Mouse (Mus musculus): ENCODE measurements around the gene Mapk3. TPM values are rescaled to one million over a fixed set of nuclear protein-coding genes. Genes with fewer than 3 reads are reported as not detected.

Gene Mapk3
- polyA plus RNA-seq, 1 experiment, result 132 TPM

GRCm38 (mm10) chr7:126779983-126780970, 20.9 kb downstream of the Mapk3 start:
- Histone ChIP-seq H3K27ac (ENCODE audit: insufficient read depth, low read length) (no peak overlapping the region), H3K4me3 (ENCODE audit: insufficient read depth, low read length) (peak overlapping the region; percentile 12; the same call in 1 of the 2 replicates), H3K4me1 (ENCODE audit: control insufficient read depth, insufficient read depth, low read length) (peaks cover 6% of the 10 kb centered on the region; the same call in 1 of the 2 replicates)
- TF ChIP-seq POLR2A (IDR thresholded peaks at IDR 0.05; ENCODE audit: low read depth, low read length), result no peak; the same call in 1 of the 2 replicates
- TF ChIP-seq CTCF (IDR thresholded peaks at IDR 0.05; ENCODE audit: borderline replicate concordance, insufficient read depth, low read length), result peak; percentile 67

DNA sequence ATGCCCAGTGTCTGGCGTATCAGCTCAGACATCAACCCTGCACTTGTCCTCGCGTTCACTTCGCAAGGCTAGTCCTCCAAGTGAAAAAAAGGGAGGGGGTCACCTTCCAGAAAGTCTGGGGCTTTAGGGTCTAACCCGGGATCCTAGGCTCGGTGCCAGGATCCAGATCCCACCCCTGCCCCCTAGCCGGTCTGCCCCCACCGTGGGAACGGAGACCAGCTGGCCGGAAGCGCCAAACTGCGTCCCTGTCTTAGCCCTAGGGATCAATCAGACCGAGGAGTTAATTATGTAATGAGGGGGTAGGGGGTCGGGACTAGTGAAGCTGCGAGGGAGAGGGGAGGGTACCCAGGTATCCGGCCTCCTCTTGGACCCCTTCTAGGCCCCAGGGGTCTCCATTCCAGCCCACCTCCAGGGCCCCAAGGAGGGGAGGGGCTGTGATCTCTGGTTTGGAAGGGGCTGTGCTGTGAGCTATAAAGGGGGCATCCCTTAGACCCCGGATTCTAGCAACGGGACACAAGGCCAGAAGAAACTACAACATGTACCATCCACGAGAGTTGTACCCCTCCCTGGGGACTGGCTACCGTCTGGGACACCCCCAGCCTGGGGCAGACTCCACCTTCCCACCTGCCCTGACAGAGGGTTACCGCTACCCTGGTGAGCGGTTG, 21.7 kb downstream of the Mapk3 start, which contains the start of gene Tbx6:
Gene Tbx6, plus strand, starts transcription at position 513 of the 665 bp plus-strand sequence.
- H3K4me1 ChIP-seq (ENCODE audit: control insufficient read depth, insufficient read depth, low read length), result peaks cover 2% of the 10 kb centered on the region; the same call in 1 of the 2 replicates
- peak within 1 kb of the TSS; percentile 12; the same call in 1 of the 2 replicates for H3K4me3 ChIP-seq (ENCODE audit: insufficient read depth, low read length)
- H3K27ac ChIP-seq (ENCODE audit: insufficient read depth, low read length), result no peak within 1 kb of the TSS
- TF ChIP-seq POLR2A (IDR thresholded peaks at IDR 0.05; ENCODE audit: low read depth, low read length) (no peak), CTCF (IDR thresholded peaks at IDR 0.05; ENCODE audit: borderline replicate concordance, insufficient read depth, low read length) (no peak)

DNA sequence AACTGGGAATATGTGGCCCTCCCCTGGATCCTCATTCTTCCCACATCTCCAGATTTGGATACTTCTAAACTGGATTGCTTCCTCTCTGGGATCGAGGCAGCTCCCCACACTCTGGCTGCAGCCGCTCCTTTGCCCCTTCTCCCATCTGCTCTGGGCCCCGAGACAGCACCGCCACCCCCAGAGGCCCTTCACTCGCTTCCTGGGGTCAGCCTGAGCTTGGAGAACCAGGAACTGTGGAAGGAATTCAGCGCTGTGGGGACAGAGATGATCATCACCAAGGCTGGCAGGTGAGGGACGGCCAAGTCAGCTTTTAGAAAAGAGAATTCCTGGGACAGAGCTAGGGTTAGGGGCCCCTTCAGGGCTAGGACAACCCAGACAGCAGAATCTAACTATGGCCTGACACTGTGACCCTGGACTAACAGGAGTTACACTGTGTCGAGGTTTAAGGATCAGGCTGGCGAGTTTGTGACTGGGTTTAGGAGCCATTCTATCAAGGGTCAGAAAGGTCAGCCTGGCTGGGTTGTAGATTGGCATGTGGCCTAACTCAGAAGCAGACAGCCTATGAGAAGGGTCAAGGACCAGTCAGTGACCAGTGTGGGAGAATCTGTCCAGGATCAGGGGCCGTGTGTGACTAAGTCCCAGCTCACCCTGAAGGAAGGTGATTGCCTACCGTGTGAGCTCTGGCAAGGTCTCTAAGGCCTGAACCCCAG, 22.4 kb downstream of the Mapk3 start:
- Histone ChIP-seq H3K27ac (ENCODE audit: insufficient read depth, low read length) (no peak overlapping the region), H3K4me3 (ENCODE audit: insufficient read depth, low read length) (no peak overlapping the region)

GRCm38 (mm10) chr7:126782693-126783092, 23.3 kb downstream of the Mapk3 start:
- H3K4me1 ChIP-seq (ENCODE audit: control insufficient read depth, insufficient read depth, low read length), result no peaks in the 10 kb centered on the region
- no peak overlapping the region for H3K27ac ChIP-seq (ENCODE audit: insufficient read depth, low read length)
- TF ChIP-seq CTCF (IDR thresholded peaks at IDR 0.05; ENCODE audit: borderline replicate concordance, insufficient read depth, low read length), result no peak
- TF ChIP-seq POLR2A (IDR thresholded peaks at IDR 0.05; ENCODE audit: low read depth, low read length), result no peak
- no peak overlapping the region for H3K4me3 ChIP-seq (ENCODE audit: insufficient read depth, low read length)

More for the DNA sequence above, 22.4 kb downstream of the Mapk3 start:
- TF ChIP-seq POLR2A (IDR thresholded peaks at IDR 0.05; ENCODE audit: low read depth, low read length) (no peak), CTCF (IDR thresholded peaks at IDR 0.05; ENCODE audit: borderline replicate concordance, insufficient read depth, low read length) (no peak)
- no peaks in the 10 kb centered on the region for H3K4me1 ChIP-seq (ENCODE audit: control insufficient read depth, insufficient read depth, low read length)

DNA sequence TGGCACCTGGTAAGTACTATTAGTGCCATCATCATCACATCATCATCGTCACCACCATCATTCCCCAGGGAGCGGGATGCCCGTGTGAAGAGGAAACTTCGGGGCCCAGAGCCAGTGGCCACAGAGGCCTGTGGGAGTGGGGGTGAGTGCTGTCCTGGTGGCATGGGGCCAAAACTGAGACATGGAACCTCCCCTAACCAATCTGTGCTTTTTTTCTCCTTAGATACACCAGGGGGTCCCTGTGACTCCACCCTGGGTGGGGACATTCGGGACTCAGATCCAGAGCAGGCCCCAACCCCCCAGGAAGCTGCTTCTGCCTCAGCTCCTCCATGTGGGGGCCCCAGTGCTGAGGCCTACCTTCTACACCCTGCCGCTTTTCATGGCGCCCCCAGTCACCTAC, 25.1 kb downstream of the Mapk3 start:
- Histone ChIP-seq H3K4me3 (ENCODE audit: insufficient read depth, low read length) (no peak overlapping the region), H3K4me1 (ENCODE audit: control insufficient read depth, insufficient read depth, low read length) (no peaks in the 10 kb centered on the region), H3K27ac (ENCODE audit: insufficient read depth, low read length) (no peak overlapping the region)
- TF ChIP-seq CTCF (IDR thresholded peaks at IDR 0.05; ENCODE audit: borderline replicate concordance, insufficient read depth, low read length) (no peak), POLR2A (IDR thresholded peaks at IDR 0.05; ENCODE audit: low read depth, low read length) (no peak)

- TF ChIP-seq CTCF (IDR thresholded peaks at IDR 0.05; ENCODE audit: borderline replicate concordance, insufficient read depth, low read length), result no peak
- no peak for TF ChIP-seq POLR2A (IDR thresholded peaks at IDR 0.05; ENCODE audit: low read depth, low read length)
- Histone ChIP-seq H3K27ac (ENCODE audit: insufficient read depth, low read length) (no peak overlapping the region), H3K4me3 (ENCODE audit: insufficient read depth, low read length) (no peak overlapping the region), H3K4me1 (ENCODE audit: control insufficient read depth, insufficient read depth, low read length) (no peaks in the 10 kb centered on the region)
Observed at GRCm38 (mm10) chr7:126785056-126785455, 25.7 kb downstream of the Mapk3 start.

- Histone ChIP-seq H3K4me3 (ENCODE audit: insufficient read depth, low read length) (no peak overlapping the region), H3K27ac (ENCODE audit: insufficient read depth, low read length) (no peak overlapping the region), H3K4me1 (ENCODE audit: control insufficient read depth, insufficient read depth, low read length) (no peaks in the 10 kb centered on the region)
- TF ChIP-seq POLR2A (IDR thresholded peaks at IDR 0.05; ENCODE audit: low read depth, low read length) (no peak), CTCF (IDR thresholded peaks at IDR 0.05; ENCODE audit: borderline replicate concordance, insufficient read depth, low read length) (no peak)
Observed at GRCm38 (mm10) chr7:126786142-126786541, 26.7 kb downstream of the Mapk3 start.

DNA sequence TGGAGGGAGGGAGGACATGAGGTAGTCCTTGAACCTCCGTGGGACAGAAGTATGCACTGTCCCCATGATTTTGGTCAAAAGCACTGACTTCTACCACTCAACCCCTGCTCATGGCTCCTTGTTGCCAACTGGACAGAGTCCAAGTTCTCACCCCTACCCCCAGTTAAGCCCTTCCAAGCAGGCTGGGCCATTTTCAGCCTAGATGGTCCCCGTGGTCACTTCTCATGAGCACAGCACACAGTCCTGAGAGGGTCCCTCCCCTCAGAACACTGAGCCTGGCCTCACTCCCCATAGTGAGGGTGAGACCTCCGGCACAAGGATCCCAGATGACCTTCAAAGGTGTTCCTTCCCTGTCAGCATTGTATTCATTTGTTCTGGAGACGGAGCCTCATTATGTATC, 29.7 kb downstream of the Mapk3 start:
- Histone ChIP-seq H3K27ac (ENCODE audit: insufficient read depth, low read length) (no peak overlapping the region), H3K4me3 (ENCODE audit: insufficient read depth, low read length) (no peak overlapping the region)
- no peak for TF ChIP-seq POLR2A (IDR thresholded peaks at IDR 0.05; ENCODE audit: low read depth, low read length)
- no peak for TF ChIP-seq CTCF (IDR thresholded peaks at IDR 0.05; ENCODE audit: borderline replicate concordance, insufficient read depth, low read length)

More for the DNA sequence above, 29.7 kb downstream of the Mapk3 start:
- peaks cover 2% of the 10 kb centered on the region; the same call in 1 of the 2 replicates for H3K4me1 ChIP-seq (ENCODE audit: control insufficient read depth, insufficient read depth, low read length)

All from embryonic fibroblast, embryonic 13.5 days (primary cell).